Mouse (Mus musculus): ENCODE measurements around the gene Pcsk7. TPM values are rescaled to one million over a fixed set of nuclear protein-coding genes. Genes with fewer than 3 reads are reported as not detected.

The Pcsk7 gene
- 10 to 100 TPM; 17.1 to 18.9 TPM for total RNA-seq (2021)

- peak; percentile 91 for DNase-seq (ENCODE audit: low spot score)
- intact Hi-C loops (cut with DNase I), result loop anchor here (2.0 to 5.0 kb wide), 2 partner anchors 46 to 366 kb away; partner anchors contain the start of gene Zpr1
These were observed at the start of gene Pcsk7, which contains the start of gene Rnf214 for GRCm38 (mm10) chr9:45906355-45907077. Gene Pcsk7, plus strand, starts transcription at chr9:45906497. Gene Rnf214, minus strand, starts transcription at chr9:45906911.

- intact Hi-C loops (cut with DNase I), result no loop called here
- no peak for DNase-seq (ENCODE audit: low spot score)
These were observed 46.9 kb upstream of the Pcsk7 start for GRCm38 (mm10) chr9:45859364-45859763.

GRCm38 (mm10) chr9:45861813-45862212, 44.5 kb upstream of the Pcsk7 start:
- no peak for DNase-seq (ENCODE audit: low spot score)
- intact Hi-C loops (cut with DNase I), result no loop called here

- intact Hi-C loops (cut with DNase I), result no loop called here
- DNase-seq (ENCODE audit: low spot score), result no peak
These were observed 37.1 kb upstream of the Pcsk7 start for GRCm38 (mm10) chr9:45869181-45869580.

GRCm38 (mm10) chr9:45870265-45870664, 36.0 kb upstream of the Pcsk7 start:
- intact Hi-C loops (cut with DNase I), result no loop called here
- no peak for DNase-seq (ENCODE audit: low spot score)

GRCm38 (mm10) chr9:45877928-45878327, 28.4 kb upstream of the Pcsk7 start:
- intact Hi-C loops (cut with DNase I), result no loop called here
- no peak for DNase-seq (ENCODE audit: low spot score)

- intact Hi-C loops (cut with DNase I), result no loop called here
- DNase-seq (ENCODE audit: low spot score), result no peak
These were observed 12.6 kb upstream of the Pcsk7 start for GRCm38 (mm10) chr9:45893681-45894080.

- no peak for DNase-seq (ENCODE audit: low spot score)
- intact Hi-C loops (cut with DNase I), result loop anchor here (5.0 kb wide), 1 partner anchor 367 kb away; the partner anchor contains the start of gene Zpr1
These were observed 1.1 kb upstream of the Pcsk7 start for GRCm38 (mm10) chr9:45905196-45905595.

GRCm38 (mm10) chr9:45905811-45906237, 473 bp upstream of the Pcsk7 start:
- DNase-seq (ENCODE audit: low spot score), result no peak
- intact Hi-C loops (cut with DNase I), result loop anchor here (2.0 to 5.0 kb wide), 2 partner anchors 47 to 366 kb away; partner anchors contain the start of gene Zpr1

- intact Hi-C loops (cut with DNase I), result loop anchor here (2.0 to 5.0 kb wide), 2 partner anchors 46 to 365 kb away; partner anchors contain the start of gene Zpr1
- DNase-seq (ENCODE audit: low spot score), result no peak
These were observed 756 bp downstream of the Pcsk7 start for GRCm38 (mm10) chr9:45907078-45907428.

- no peak for DNase-seq (ENCODE audit: low spot score)
- intact Hi-C loops (cut with DNase I), result no loop called here
These were observed 4.7 kb downstream of the Pcsk7 start for GRCm38 (mm10) chr9:45910995-45911394.

GRCm38 (mm10) chr9:45911673-45912072, 5.4 kb downstream of the Pcsk7 start:
- DNase-seq (ENCODE audit: low spot score), result no peak
- intact Hi-C loops (cut with DNase I), result no loop called here

- intact Hi-C loops (cut with DNase I), result no loop called here
- no peak for DNase-seq (ENCODE audit: low spot score)
These were observed 9.4 kb downstream of the Pcsk7 start for GRCm38 (mm10) chr9:45915659-45916058.

GRCm38 (mm10) chr9:45917041-45917934, 11.0 kb downstream of the Pcsk7 start:
- intact Hi-C loops (cut with DNase I), result no loop called here
- peak; percentile 55 for DNase-seq (ENCODE audit: low spot score)

- intact Hi-C loops (cut with DNase I), result loop anchor here (2.0 kb wide), 1 partner anchor 17 kb away; the partner anchor contains the start of gene Tagln
- no peak for DNase-seq (ENCODE audit: low spot score)
These were observed 13.6 kb downstream of the Pcsk7 start for GRCm38 (mm10) chr9:45919895-45920294.

- no peak for DNase-seq (ENCODE audit: low spot score)
- intact Hi-C loops (cut with DNase I), result no loop called here
These were observed 23.0 kb downstream of the Pcsk7 start for GRCm38 (mm10) chr9:45929285-45929684.

GRCm38 (mm10) chr9:45931958-45932357, 25.7 kb downstream of the Pcsk7 start:
- intact Hi-C loops (cut with DNase I), result no loop called here
- DNase-seq (ENCODE audit: low spot score), result no peak

- intact Hi-C loops (cut with DNase I), result no loop called here
These were observed 26.5 kb downstream of the Pcsk7 start for GRCm38 (mm10) chr9:45932571-45933415.

GRCm38 (mm10) chr9:45935628-45936210, 29.4 kb downstream of the Pcsk7 start, which contains the start of gene Tagln:
Gene Tagln, minus strand, starts transcription at chr9:45936058.
- DNase-seq (ENCODE audit: low spot score), result peak; percentile 44
- intact Hi-C loops (cut with DNase I), result loop anchor here (2.0 kb wide), 1 partner anchor 17 kb away; no protein-coding TSS in a partner anchor

More at GRCm38 (mm10) chr9:45932571-45933415, 26.5 kb downstream of the Pcsk7 start:
- DNase-seq (ENCODE audit: low spot score), result no peak

Measured in heart, postnatal 25 days (tissue).